Mouse (Mus musculus) small intestine, adult 2 months (tissue): ENCODE data around the gene Sigirr. TPM values are rescaled to one million over a fixed set of nuclear protein-coding genes. Genes with fewer than 3 reads are reported as not detected.

Source experiments
- H3K27ac ChIP-seq: fragments of 200-500 bp; 2 replicates; pipeline ENCODE4 v1.5.1; 2012; ENCODE audit warnings: low read depth, low read length, control low read depth, inconsistent platforms; ENCODE audit not compliant: insufficient read depth
- H3K27me3 ChIP-seq: fragments of 200-500 bp; 2 replicates; pipeline ENCODE4 v1.6.1; 2012; ENCODE audit warnings: mild to moderate bottlenecking, moderate library complexity, low read length, inconsistent platforms; ENCODE audit not compliant: control insufficient read depth, insufficient read depth
- H3K36me3 ChIP-seq: fragments of 200-500 bp; 2 replicates; pipeline ENCODE4 v1.6.1; 2012; ENCODE audit warnings: mild to moderate bottlenecking, low read length, control low read depth, inconsistent platforms; ENCODE audit not compliant: control insufficient read depth, insufficient read depth
- H3K4me1 ChIP-seq: fragments of 200-500 bp; 2 replicates; pipeline ENCODE4 v1.6.1; 2012; ENCODE audit warnings: low read length, inconsistent platforms, mixed read lengths; ENCODE audit not compliant: control insufficient read depth, insufficient read depth, insufficient read length
- H3K4me3 ChIP-seq: fragments of 200-500 bp; 2 replicates; pipeline ENCODE4 v1.5.1; 2012; ENCODE audit warnings: low read depth, mild to moderate bottlenecking, control low read depth, inconsistent platforms, low read length, moderate library complexity
- CTCF ChIP-seq: fragments of 200-500 bp; IDR thresholded peaks from 2 replicates; pipeline ENCODE4 v1.5.1; 2012; ENCODE audit warnings: low read depth, mild to moderate bottlenecking, control low read depth, inconsistent platforms, low read length, moderate library complexity, mixed read lengths; ENCODE audit not compliant: insufficient replicate concordance, insufficient read length; ENCODE audit errors: extremely low read depth
- POLR2A ChIP-seq: fragments of 200-500 bp; IDR thresholded peaks from 2 replicates; pipeline ENCODE4 v1.6.1; 2012; ENCODE audit warnings: low read depth, mild to moderate bottlenecking, control low read depth, inconsistent platforms, low read length, moderate library complexity
- WGBS: fragments of 180-500 bp; shearing (Covaris S2); methylation state at CpG from one replicate; pipeline ENCODE4 v1.1.7; 2018; 5-methylcytosine and 5-hydroxymethylcytosine counted together
- polyA plus RNA-seq: library from polyadenylated mRNA; depleted of rRNA; stranded (reverse); fragments of >200 nt; gene quantifications from 2 replicates; pipeline ENCODE4 v1.2.3, GENCODE M21; 2012

Sigirr gene
- polyA plus RNA-seq, 1 experiment: 38.3 TPM

- TF ChIP-seq CTCF (peak; percentile 74; the same call in 1 of the 2 replicates), POLR2A (no peak)
- WGBS: 43% methylated on average over 23 of the region's 23 CpGs
- Histone ChIP-seq H3K27me3 (0 out of 2 replicates have a peak, but pooled peaks cover 2% of the 10 kb centered on the region), H3K27ac (peak overlapping the region; percentile 50), H3K4me3 (peak overlapping the region; percentile 40), H3K36me3 (no peaks in the 10 kb centered on the region; the same call in 1 of the 2 replicates), H3K4me1 (peaks cover 5% of the 10 kb centered on the region)
Observed at GRCm38 (mm10) chr7:141072017-141072745, 28.2 kb downstream of the Sigirr start.

- TF ChIP-seq CTCF (peak; percentile 80; the same call in 1 of the 2 replicates), POLR2A (no peak)
- Histone ChIP-seq H3K4me1 (peaks cover 6% of the 10 kb centered on the region), H3K4me3 (peak overlapping the region; percentile 66), H3K36me3 (no peaks in the 10 kb centered on the region; the same call in 1 of the 2 replicates), H3K27ac (no peak overlapping the region), H3K27me3 (0 out of 2 replicates have a peak, but pooled peaks cover 2% of the 10 kb centered on the region)
- 3% methylated on average over 51 of the region's 51 CpGs for WGBS
Observed at GRCm38 (mm10) chr7:141070058-141070862, 30.1 kb downstream of the Sigirr start.

- Histone ChIP-seq H3K4me1 (peaks cover 22% of the 10 kb centered on the region), H3K4me3 (no peak overlapping the region), H3K27me3 (0 out of 2 replicates have a peak, but pooled peaks cover 2% of the 10 kb centered on the region), H3K27ac (no peak overlapping the region), H3K36me3 (no peaks in the 10 kb centered on the region; the same call in 1 of the 2 replicates)
- TF ChIP-seq CTCF (no peak), POLR2A (no peak)
- 86% methylated on average over 19 of the region's 19 CpGs for WGBS
Observed at GRCm38 (mm10) chr7:141068351-141068750, 32.0 kb downstream of the Sigirr start.

GRCm38 (mm10) chr7:141064576-141064975 lies 35.8 kb downstream of the Sigirr start:
- H3K4me3 ChIP-seq: peak overlapping the region; percentile 35
- peaks cover 31% of the 10 kb centered on the region for H3K4me1 ChIP-seq
- peak overlapping the region; percentile 87 for H3K27ac ChIP-seq
- no peaks in the 10 kb centered on the region for H3K27me3 ChIP-seq
- WGBS: 28% methylated on average over 7 of the region's 7 CpGs
- TF ChIP-seq POLR2A (no peak), CTCF (no peak)
- no peaks in the 10 kb centered on the region; the same call in 1 of the 2 replicates for H3K36me3 ChIP-seq

- TF ChIP-seq CTCF: no peak
- TF ChIP-seq POLR2A: no peak
- Histone ChIP-seq H3K36me3 (no peaks in the 10 kb centered on the region; the same call in 1 of the 2 replicates), H3K27ac (peak overlapping the region; percentile 87), H3K4me3 (peak overlapping the region; percentile 35), H3K27me3 (no peaks in the 10 kb centered on the region), H3K4me1 (peaks cover 31% of the 10 kb centered on the region)
- WGBS: 25% methylated on average over 7 of the region's 7 CpGs
Observed at GRCm38 (mm10) chr7:141064175-141064574, 36.2 kb downstream of the Sigirr start.

- TF ChIP-seq POLR2A (no peak), CTCF (no peak)
- 84% methylated on average over 3 of the region's 3 CpGs for WGBS
- Histone ChIP-seq H3K36me3 (no peaks in the 10 kb centered on the region; the same call in 1 of the 2 replicates), H3K27ac (no peak overlapping the region; the same call in 1 of the 2 replicates), H3K4me1 (peaks cover 31% of the 10 kb centered on the region), H3K27me3 (no peaks in the 10 kb centered on the region), H3K4me3 (no peak overlapping the region)
Observed at GRCm38 (mm10) chr7:141063353-141063752, 37.0 kb downstream of the Sigirr start.

GRCm38 (mm10) chr7:141062525-141062924 lies 37.8 kb downstream of the Sigirr start:
- no peak for TF ChIP-seq POLR2A
- TF ChIP-seq CTCF: no peak
- H3K4me3 ChIP-seq: no peak overlapping the region
- no peaks in the 10 kb centered on the region for H3K27me3 ChIP-seq
- H3K27ac ChIP-seq: no peak overlapping the region
- no peaks in the 10 kb centered on the region for H3K36me3 ChIP-seq
- WGBS: 76% methylated on average over 7 of the region's 7 CpGs
- H3K4me1 ChIP-seq: peaks cover 31% of the 10 kb centered on the region
